Mouse (Mus musculus) adrenal gland, adult (tissue): Measurements from ENCODE around the gene Etnppl.

ENCODE experiments used
- DNase-seq, 2 experiments: peaks; one replicate each; pipeline ENCODE4 v3.0.0; 2022 to 2023; ENCODE audit warnings: low spot score in 1 of 2; ENCODE audit not compliant: inconsistent age in 2 of 2

Etnppl gene

DNA sequence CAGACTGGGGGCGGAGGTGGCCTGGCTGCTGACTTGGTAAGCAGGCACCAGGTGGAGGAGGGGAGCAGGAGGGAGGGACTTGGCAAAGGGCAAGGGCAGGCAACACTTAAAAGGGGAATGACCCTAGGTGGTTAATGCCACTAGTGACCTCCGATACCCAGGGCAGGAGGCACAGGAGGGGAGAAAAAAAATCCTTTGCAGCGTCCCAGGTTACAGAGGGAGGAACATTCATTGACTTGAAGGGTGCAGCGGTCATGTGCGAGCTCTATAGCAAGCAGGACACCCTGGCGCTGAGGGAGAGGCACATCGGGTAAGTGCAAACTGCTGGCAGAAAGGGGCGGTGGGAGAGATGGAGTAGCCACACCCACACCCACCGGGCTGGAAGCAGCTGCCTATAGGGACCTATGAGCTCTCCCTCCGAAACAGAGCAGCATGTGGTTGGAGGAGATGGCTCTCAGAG lies at the start of gene Etnppl:
Gene Etnppl, plus strand, starts transcription at position 10 of the 460 bp plus-strand sequence.
- peak; percentile 24 to 67 for DNase-seq

GRCm38 (mm10) chr3:130568331-130569095 lies 48.7 kb upstream of the Etnppl start:
- DNase-seq: peak in 1 of 2 experiments; percentile 65

- DNase-seq: no peak
These were observed 44.0 kb upstream of the Etnppl start for GRCm38 (mm10) chr3:130573243-130573642.

DNA sequence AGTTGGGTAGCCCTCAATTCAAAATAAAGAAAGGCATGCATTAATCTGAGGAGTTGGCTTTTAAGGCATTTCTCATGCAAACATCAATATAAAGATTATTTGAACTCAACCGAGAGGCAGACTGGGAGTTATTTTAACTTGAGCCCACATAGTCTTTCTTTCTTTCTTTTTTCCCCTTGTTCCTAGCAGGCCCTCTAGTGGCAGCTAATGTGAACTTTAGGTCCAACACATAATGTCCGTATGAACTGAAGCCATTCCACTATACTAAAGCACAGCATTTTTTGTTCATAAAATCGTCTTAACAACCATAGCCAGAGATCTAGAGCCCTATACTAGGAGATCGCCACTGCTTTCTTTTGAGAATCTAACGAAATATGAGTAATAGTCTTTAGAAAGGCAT lies 42.6 kb upstream of the Etnppl start:
- peak in 1 of 2 experiments; percentile 81 for DNase-seq

- peak in 1 of 2 experiments; percentile 49 for DNase-seq
These were observed 40.6 kb upstream of the Etnppl start for GRCm38 (mm10) chr3:130576683-130577082.

GRCm38 (mm10) chr3:130579501-130579900 lies 37.7 kb upstream of the Etnppl start:
- DNase-seq: no peak

- DNase-seq: peak in 1 of 2 experiments; percentile 52
These were observed 35.7 kb upstream of the Etnppl start for GRCm38 (mm10) chr3:130581577-130581976.

DNA sequence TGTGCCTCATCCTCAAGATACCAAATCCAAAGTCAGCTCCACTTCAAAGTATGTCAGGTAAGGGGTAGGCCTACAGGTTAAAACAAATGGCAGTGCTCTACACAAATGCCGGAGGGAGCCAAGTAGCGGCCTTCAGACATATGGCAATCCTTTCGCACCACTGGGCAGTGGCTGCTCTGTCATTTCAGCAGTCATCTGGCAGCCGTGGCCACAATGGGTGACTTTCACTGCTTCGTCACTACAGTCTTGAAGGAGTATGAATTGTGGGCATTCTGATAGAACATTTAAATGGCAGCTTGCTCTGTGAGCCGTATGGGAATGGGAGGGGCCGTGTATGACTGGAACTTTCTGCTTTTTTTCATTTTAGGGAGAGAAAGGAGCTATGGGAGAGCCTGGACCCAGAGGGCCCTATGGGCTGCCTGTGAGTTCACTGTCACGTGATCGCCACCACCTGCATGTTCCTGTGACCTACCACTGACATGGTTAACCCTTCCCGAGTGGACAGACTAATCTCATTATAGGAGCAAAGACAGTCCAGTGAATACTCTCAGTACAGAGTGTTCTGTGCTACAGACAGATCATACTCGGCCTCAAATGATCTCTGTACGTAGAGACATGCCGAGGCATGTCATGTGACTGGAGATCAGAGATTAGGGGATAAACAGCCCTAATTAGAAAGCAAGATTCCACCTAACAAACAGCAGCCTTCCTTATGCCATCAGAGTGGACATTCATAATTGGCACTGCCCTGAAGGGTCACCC lies 34.2 kb upstream of the Etnppl start:
- peak in 1 of 2 experiments; percentile 30 for DNase-seq

GRCm38 (mm10) chr3:130584007-130584406 lies 33.2 kb upstream of the Etnppl start:
- no peak for DNase-seq

GRCm38 (mm10) chr3:130595050-130595449 lies 22.2 kb upstream of the Etnppl start:
- no peak for DNase-seq

DNA sequence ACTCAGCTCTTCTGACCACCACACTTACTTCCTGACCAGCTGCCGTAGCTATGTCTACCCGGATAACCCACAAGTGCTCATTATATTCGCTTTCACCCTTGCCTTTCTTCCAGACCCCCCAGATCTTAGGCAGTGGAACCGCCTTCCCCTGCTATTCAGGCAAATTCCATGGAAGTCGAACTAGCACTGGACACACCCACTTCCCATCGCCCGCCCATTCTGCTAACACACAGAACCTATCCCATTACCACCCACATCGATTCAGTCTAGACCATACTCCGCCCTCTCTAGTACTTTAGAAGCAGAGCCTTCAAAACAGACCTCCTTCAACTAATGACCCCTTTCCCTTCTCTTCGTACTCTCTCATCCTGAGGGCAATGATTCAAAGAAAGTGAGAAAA lies 15.8 kb upstream of the Etnppl start:
- no peak for DNase-seq

DNA sequence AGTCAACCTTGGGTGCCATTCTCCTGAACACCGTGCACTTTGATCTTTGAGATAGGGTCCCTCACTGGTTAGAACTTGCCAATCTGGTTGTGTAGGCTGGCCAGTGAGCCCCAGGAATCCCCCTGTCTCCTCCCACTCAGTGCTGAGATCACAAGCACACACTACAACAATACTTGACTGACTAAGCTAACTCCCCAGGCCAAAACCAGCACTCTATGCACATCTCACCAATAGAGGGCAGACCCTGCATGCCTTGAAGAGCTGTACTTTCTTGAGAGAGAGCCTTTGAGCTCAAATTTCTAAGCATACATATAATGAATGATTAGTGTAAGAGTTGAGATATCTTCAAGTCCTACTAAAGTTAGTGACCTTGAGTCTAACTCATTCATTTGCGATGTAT lies 9.3 kb upstream of the Etnppl start:
- DNase-seq: peak; percentile 26 to 72

GRCm38 (mm10) chr3:130614444-130614843 lies 2.8 kb upstream of the Etnppl start:
- no peak for DNase-seq

DNA sequence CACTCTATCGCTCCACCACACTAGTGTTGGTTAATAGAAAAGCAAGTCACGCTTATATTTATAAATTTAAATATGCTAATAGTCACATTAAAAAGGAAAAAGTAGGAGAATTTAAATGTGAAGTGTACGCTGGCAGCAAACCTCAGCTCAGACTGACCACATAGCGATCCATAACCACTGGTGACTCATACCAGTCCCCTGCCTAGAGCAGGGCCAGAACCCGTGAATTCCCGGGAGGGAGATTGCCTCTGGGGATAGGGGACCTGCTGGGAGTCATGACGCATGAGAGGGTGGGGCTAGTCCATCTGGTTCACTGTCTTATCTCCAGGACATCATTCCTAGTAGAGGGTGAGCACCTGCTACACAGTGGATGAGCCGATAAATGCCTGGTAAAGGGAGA lies 1.6 kb upstream of the Etnppl start:
- no peak for DNase-seq

GRCm38 (mm10) chr3:130620517-130621146 lies 3.4 kb downstream of the Etnppl start:
- no peak for DNase-seq

- no peak for DNase-seq
These were observed 11.1 kb downstream of the Etnppl start for GRCm38 (mm10) chr3:130628358-130628757.

DNA sequence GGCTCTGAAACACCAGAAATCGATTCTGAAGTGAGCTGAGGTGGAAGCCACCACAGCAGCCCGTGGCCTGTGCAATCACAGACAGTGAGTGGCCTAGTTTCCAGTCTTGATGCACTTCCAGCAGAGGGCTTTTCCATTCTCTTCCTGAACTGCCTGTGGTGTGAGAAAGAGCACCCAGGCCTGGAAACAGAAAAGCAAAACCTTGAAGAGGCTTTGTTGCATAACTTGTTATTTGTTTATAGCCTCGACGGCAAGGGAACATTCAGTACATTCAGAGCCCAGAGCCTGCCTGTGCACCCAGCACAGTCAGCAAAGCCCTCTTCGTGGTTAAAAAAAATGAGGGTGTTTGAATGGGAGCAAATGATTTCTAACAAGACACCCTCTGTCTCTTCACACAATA lies 16.6 kb downstream of the Etnppl start:
- peak; percentile 34 to 67 for DNase-seq

GRCm38 (mm10) chr3:130646110-130646810 lies 29.0 kb downstream of the Etnppl start:
- DNase-seq: no peak

DNA sequence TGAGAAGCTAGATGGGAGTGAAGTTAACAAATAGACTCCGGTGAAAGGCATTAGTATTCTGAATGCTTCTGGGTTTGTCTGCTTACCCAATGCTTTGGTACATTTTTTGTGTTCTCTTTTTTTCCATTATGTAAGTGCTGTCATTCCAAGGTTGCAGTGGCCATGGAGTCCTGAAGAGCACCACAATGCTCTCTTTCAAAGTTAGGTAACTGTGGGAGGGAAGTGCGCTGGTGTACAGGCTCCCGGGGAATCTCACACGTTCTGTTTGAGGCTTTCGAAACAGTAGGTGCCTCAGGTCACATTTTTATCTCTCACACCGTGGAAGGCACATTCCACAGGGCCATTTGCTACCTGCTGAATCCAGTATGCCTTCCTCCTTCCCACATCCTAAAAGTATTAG lies 32.3 kb downstream of the Etnppl start:
- peak; percentile 57 to 81 for DNase-seq

DNA sequence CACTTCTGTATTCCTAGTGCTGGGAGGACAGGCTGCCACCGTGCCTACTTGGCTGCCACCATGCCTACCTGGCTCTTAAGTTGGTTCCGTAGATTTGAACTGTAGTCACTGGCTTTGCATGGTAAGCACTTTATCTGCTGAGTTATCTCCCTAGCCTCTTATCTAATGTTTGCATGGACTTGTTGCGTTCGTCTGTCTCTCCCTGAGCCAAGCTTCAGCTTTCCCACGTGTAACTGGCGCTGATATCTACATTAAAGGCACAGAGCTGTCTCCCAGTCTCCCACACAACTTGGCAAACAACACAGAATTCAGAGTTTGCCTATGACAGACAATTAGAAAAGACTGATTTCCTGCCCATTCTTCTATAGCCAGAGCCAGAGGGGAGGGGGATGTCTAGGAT lies 43.4 kb downstream of the Etnppl start:
- DNase-seq: no peak

DNA sequence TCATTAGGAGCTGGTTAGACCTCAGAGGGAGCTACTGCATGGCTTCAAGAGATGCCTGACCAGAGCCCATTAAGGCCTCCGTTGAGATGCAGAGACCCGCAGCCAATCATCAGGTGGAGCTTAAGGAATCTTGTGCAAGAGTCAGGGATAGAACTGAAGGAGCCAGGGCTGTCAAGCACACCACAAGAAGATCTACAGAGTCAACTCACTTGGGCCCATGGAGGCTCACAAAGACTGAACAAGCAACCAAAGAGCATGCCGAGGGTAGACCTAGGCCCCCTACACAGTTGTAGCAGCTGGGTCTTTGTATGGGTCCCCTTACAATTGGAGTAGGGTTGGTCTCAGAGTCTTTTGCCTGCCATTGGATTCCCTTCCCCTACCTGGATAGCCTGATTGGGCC lies 45.2 kb downstream of the Etnppl start:
- DNase-seq: no peak
